Mouse (Mus musculus) forebrain, embryonic 15.5 days (tissue): ENCODE results near the gene Parp1. TPM values are rescaled to one million over a fixed set of nuclear protein-coding genes. Genes with fewer than 3 reads are reported as not detected.

Source experiments
- ATAC-seq: fragments of 200-750 bp; cut with Nextera tagmentation; replicated peaks from 2 replicates; pipeline ENCODE4 v1.8.0; 2017; ENCODE audit warnings: mild to moderate bottlenecking, moderate TSS enrichment, moderate library complexity
- H3K27ac ChIP-seq: fragments of 300-500 bp; sonication (generic); replicated peaks from 2 replicates; pipeline ENCODE4 v1.5.1; 2015; ENCODE audit warnings: mild to moderate bottlenecking, inconsistent platforms
- H3K27me3 ChIP-seq: fragments of 300-500 bp; sonication (generic); 2 replicates; pipeline ENCODE4 v1.6.1; 2015; ENCODE audit warnings: inconsistent platforms
- H3K36me3 ChIP-seq: fragments of 300-500 bp; sonication (generic); 2 replicates; pipeline ENCODE4 v1.6.1; 2015; ENCODE audit warnings: mild to moderate bottlenecking, inconsistent platforms
- H3K4me1 ChIP-seq: fragments of 300-500 bp; sonication (generic); 2 replicates; pipeline ENCODE4 v1.6.1; 2015; ENCODE audit warnings: inconsistent platforms
- H3K4me2 ChIP-seq: fragments of 300-500 bp; sonication (generic); replicated peaks from 2 replicates; pipeline ENCODE4 v1.6.1; 2015; ENCODE audit warnings: mild to moderate bottlenecking, inconsistent platforms
- H3K4me3 ChIP-seq: fragments of 300-500 bp; sonication (generic); 2 replicates; pipeline ENCODE4 v1.5.1; 2015; ENCODE audit warnings: mild to moderate bottlenecking, inconsistent platforms
- H3K9ac ChIP-seq: fragments of 300-500 bp; sonication (generic); replicated peaks from 2 replicates; pipeline ENCODE4 v1.6.1; 2015; ENCODE audit warnings: mild to moderate bottlenecking, inconsistent platforms
- H3K9me3 ChIP-seq: fragments of 300-500 bp; sonication (generic); 2 replicates; pipeline ENCODE4 v1.6.1; 2016; ENCODE audit warnings: inconsistent platforms
- WGBS: fragments of 180-500 bp; shearing (Covaris S2); methylation state at CpG from one replicate; pipeline ENCODE4 v1.1.7; 2015; ENCODE audit warnings: mixed read lengths; 5-methylcytosine and 5-hydroxymethylcytosine counted together
- microRNA-seq: library from miRNA; unstranded; fragments of <30 nt; microRNA quantifications from one replicate; pipeline ENCODE4, GENCODE M21; 2016
- polyA plus RNA-seq: library from polyadenylated mRNA; unstranded; fragments of >200 nt; fragmentation: Nextera tagmentation; extraction: Ambion mirVana; gene quantifications from 2 replicates; pipeline ENCODE4 v1.2.1, GENCODE M21; 2015

Parp1 gene
- polyA plus RNA-seq, 1 experiment from 2014 or later, result 144 TPM

DNA sequence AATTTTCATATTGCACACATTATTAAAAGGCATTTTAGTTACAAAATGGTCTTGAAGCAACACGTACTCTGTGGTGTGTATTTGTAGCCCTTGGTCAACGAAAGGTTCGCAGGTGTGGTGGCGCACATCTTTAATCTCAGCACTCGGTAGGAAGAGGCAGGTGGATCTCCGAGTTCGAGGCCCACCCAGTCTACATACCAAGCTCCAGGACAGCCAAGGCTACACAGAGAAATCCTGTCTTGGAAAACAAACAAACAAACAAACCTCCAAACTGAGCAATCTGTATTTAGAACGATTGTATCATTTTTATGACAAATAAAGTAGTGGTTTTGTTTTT, 73.5 kb downstream of the Parp1 start:
- Histone ChIP-seq H3K36me3 (no peaks in the 10 kb centered on the region), H3K27me3 (no peaks in the 10 kb centered on the region), H3K9ac (peak overlapping the region; percentile 95), H3K4me3 (peak overlapping the region; percentile 95), H3K9me3 (no peaks in the 10 kb centered on the region), H3K27ac (no peak overlapping the region; the same call in 1 of the 2 replicates), H3K4me1 (peaks cover 26% of the 10 kb centered on the region), H3K4me2 (peak overlapping the region; percentile 75)
- no peak for ATAC-seq
- 79% methylated on average over 8 of the region's 8 CpGs for WGBS

Small RNA genes lying within 50 kb of the gene (microRNA-seq; reads per million reads assigned to microRNA genes)
- gene Mir6904, result not detected

Other genes starting within 250 kb of the Parp1 start
- 2.3 and 2.4 TPM in 2 replicates for gene Itpkb, start 238.4 kb upstream of the Parp1 start, polyA plus RNA-seq
- gene Stum, start 85.4 kb upstream of the Parp1 start, polyA plus RNA-seq, result 4.1 and 4.2 TPM in 2 replicates
- gene Lin9, start 72.2 kb downstream of the Parp1 start, polyA plus RNA-seq, result 17.4 and 20.3 TPM in 2 replicates
- 0.11 and 0.18 TPM in 2 replicates for gene Mixl1, start 128.1 kb downstream of the Parp1 start, polyA plus RNA-seq
- 20.7 and 23.7 TPM in 2 replicates for gene Acbd3, start 157.1 kb downstream of the Parp1 start, polyA plus RNA-seq
- gene H3f3a, start 245.0 kb downstream of the Parp1 start, polyA plus RNA-seq, result 3,899 and 4,029 TPM in 2 replicates